Mouse (Mus musculus) lung, embryonic 15.5 days (tissue): ENCODE results near the gene Prkcz. TPM values are rescaled to one million over a fixed set of nuclear protein-coding genes. Genes with fewer than 3 reads are reported as not detected.

ENCODE experiments used
- ATAC-seq: fragments of 200-750 bp; cut with Nextera tagmentation; 2 replicates; pipeline ENCODE4 v1.8.0; 2017; ENCODE audit warnings: moderate number of reproducible peaks, borderline replicate concordance; ENCODE audit not compliant: low FRiP score, low TSS enrichment; ENCODE audit errors: extremely low read depth
- H3K27ac ChIP-seq: fragments of 300-500 bp; sonication (generic); 2 replicates; pipeline ENCODE4 v1.5.1; 2015; ENCODE audit warnings: moderate library complexity, mild to moderate bottlenecking, inconsistent platforms
- H3K27me3 ChIP-seq: fragments of 300-500 bp; sonication (generic); 2 replicates; pipeline ENCODE4 v1.6.1; 2015; ENCODE audit warnings: inconsistent platforms
- H3K36me3 ChIP-seq: fragments of 300-500 bp; sonication (generic); 2 replicates; pipeline ENCODE4 v1.6.1; 2015; ENCODE audit warnings: inconsistent platforms
- H3K4me1 ChIP-seq: fragments of 300-500 bp; sonication (generic); 2 replicates; pipeline ENCODE4 v1.6.1; 2015; ENCODE audit warnings: inconsistent platforms
- H3K4me2 ChIP-seq: fragments of 300-500 bp; sonication (generic); 2 replicates; pipeline ENCODE4 v1.6.1; 2015; ENCODE audit warnings: inconsistent platforms, mild to moderate bottlenecking, moderate library complexity
- H3K4me3 ChIP-seq: fragments of 300-500 bp; sonication (generic); 2 replicates; pipeline ENCODE4 v1.5.1; 2015; ENCODE audit warnings: mild to moderate bottlenecking, inconsistent platforms
- H3K9ac ChIP-seq: fragments of 300-500 bp; sonication (generic); 2 replicates; pipeline ENCODE4 v1.6.1; 2015; ENCODE audit warnings: inconsistent platforms
- H3K9me3 ChIP-seq: fragments of 300-500 bp; sonication (generic); 2 replicates; pipeline ENCODE4 v1.6.1; 2016; ENCODE audit warnings: inconsistent platforms
- WGBS: fragments of 180-500 bp; shearing (Covaris S2); methylation state at CpG from one replicate; pipeline ENCODE4 v1.1.7; 2015; 5-methylcytosine and 5-hydroxymethylcytosine counted together
- polyA plus RNA-seq: library from polyadenylated mRNA; unstranded; fragments of >200 nt; fragmentation: Nextera tagmentation; extraction: Ambion mirVana; gene quantifications from 2 replicates; pipeline ENCODE4 v1.2.1, GENCODE M21; 2015

The Prkcz gene
- polyA plus RNA-seq, result 15.8 and 16.8 TPM in 2 replicates

- Histone ChIP-seq H3K9me3 (no peaks in the 10 kb centered on the region), H3K4me1 (no peaks in the 10 kb centered on the region), H3K9ac (peak within 1 kb of the TSS; percentile 29), H3K27ac (peak within 1 kb of the TSS; percentile 89), H3K4me2 (peak within 1 kb of the TSS; percentile 53), H3K27me3 (peaks cover 59% of the 10 kb centered on the region), H3K4me3 (peak within 1 kb of the TSS; percentile 47), H3K36me3 (no peaks in the 10 kb centered on the region)
- under 1% methylated on average over 43 of the region's 51 CpGs for WGBS
- ATAC-seq, result peak; percentile 93
These were observed at the start of gene Prkcz for GRCm38 (mm10) chr4:155361303-155361791. Gene Prkcz, minus strand, starts transcription at chr4:155361361.

DNA sequence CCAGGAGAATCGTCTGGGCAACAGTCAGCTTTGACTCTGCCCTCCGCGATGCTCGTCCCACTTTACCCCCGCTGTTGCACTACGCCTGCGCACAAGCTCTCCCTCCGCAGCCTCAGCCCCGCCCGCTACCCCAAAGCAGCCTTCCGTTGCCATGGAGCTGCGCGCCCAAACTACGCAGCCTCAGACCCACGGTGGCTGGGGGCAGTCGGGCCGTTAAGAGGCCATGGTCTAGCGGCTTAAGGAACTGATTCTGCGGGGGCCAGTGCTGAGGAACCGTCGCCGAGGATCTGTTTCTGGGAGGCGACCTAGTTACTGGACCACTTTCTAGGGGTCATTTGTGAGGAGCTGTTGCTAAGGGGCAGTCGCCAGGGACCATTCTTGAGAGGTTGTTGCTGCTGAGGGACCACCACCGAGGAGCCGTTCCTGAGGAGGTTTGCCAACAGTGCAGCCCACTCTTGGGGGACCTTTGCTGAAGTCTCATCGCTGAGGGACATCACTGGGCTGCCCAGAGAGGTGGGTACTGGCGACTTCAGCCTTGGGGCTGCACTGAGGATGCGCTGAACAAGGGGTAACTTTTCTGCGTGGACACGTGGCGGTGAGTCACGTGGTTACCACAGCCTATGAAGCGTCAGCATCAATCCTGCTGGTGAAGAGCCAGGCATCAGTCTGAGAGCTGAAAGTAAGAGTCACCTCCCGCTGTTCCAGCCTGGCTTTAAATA lies 48.1 kb upstream of the Prkcz start, which contains the start of gene Cfap74:
Gene Cfap74, plus strand, starts transcription at position 133 of the 719 bp plus-strand sequence.
- no peak within 1 kb of the TSS for H3K27ac ChIP-seq
- H3K9me3 ChIP-seq, result no peaks in the 10 kb centered on the region
- under 1% methylated on average over 35 of the region's 35 CpGs for WGBS
- peak within 1 kb of the TSS; percentile 45 for H3K4me3 ChIP-seq
- no peaks in the 10 kb centered on the region for H3K36me3 ChIP-seq
- peak within 1 kb of the TSS; percentile 90 for H3K4me2 ChIP-seq
- peak; percentile 93 for ATAC-seq
- peak within 1 kb of the TSS; percentile 34 for H3K9ac ChIP-seq
- peaks cover 13% of the 10 kb centered on the region for H3K4me1 ChIP-seq
- 0 out of 2 replicates have a peak, but pooled peaks cover 7% of the 10 kb centered on the region for H3K27me3 ChIP-seq

DNA sequence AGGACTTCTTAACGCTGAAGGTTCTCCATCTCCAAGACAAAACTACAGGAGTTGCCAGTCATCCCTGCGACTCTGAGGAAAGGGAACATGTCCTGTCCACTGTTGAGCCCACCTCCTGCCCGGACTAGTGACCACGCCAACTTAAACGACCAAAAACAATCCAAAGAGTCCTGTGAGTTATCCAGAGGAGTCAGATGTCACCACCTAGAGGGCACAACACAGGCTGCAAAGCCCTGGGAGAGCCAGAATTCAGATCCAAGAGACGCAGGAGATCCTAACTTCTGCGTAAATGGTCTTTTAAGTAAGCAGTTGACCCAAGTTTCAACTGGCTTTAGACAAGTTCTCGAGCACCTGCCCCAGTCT lies 47.5 kb upstream of the Prkcz start:
- peaks cover 13% of the 10 kb centered on the region for H3K4me1 ChIP-seq
- H3K4me3 ChIP-seq, result peak overlapping the region; percentile 45
- H3K36me3 ChIP-seq, result no peaks in the 10 kb centered on the region
- peak overlapping the region; percentile 90 for H3K4me2 ChIP-seq
- peak; percentile 35; the same call in 1 of the 2 replicates for ATAC-seq
- H3K27ac ChIP-seq, result no peak overlapping the region
- 0 out of 2 replicates have a peak, but pooled peaks cover 7% of the 10 kb centered on the region for H3K27me3 ChIP-seq
- H3K9me3 ChIP-seq, result no peaks in the 10 kb centered on the region
- no peak overlapping the region for H3K9ac ChIP-seq
- WGBS, result 3% methylated on average over 8 of the region's 8 CpGs

DNA sequence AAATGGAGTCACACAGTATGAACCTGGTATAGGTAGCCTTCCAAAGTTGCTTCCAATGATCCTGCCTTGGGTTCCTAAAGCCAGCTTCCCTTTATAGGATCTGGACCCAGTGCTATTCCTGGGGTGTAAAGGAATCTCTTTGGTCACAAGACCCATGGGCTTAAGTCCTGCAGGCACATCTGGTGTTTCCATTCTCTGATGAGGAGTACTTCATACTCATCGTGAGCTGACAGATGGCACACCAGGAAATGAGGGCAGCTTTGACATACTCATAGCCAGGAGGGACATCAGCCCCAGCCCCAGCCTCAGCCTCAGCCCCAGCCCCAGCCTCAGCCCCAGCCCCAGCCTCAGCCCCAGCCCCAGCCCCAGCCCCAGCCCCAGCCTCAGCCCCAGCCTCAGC lies 41.3 kb upstream of the Prkcz start:
- Histone ChIP-seq H3K4me1 (peaks cover 7% of the 10 kb centered on the region), H3K27me3 (peaks cover 17% of the 10 kb centered on the region), H3K9ac (no peak overlapping the region), H3K4me2 (no peak overlapping the region), H3K4me3 (no peak overlapping the region), H3K27ac (no peak overlapping the region), H3K36me3 (no peaks in the 10 kb centered on the region), H3K9me3 (no peaks in the 10 kb centered on the region)
- 64% methylated on average over 1 of the region's 1 CpGs for WGBS
- ATAC-seq, result no peak

DNA sequence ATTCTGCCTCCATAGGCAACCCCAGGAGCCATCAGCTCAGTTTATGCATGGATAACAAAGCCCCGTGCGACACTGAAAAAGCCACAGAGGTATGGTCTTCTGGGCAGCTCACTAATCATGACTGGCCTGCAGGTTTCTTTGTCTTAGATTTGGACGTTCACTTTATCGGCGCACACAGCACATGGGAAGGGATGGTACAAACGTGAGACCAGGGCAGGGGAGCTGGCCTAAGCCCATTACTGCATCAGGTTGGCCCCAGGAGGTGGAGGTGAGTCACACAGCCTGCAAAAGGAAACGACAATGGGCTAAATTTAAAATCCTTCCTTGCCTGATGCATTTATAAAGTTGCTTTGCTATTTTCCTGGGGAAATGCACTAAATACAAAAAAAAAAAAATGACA lies 40.0 kb upstream of the Prkcz start:
- H3K4me3 ChIP-seq, result no peak overlapping the region
- no peak overlapping the region for H3K4me2 ChIP-seq
- no peaks in the 10 kb centered on the region for H3K36me3 ChIP-seq
- H3K9me3 ChIP-seq, result no peaks in the 10 kb centered on the region
- peaks cover 29% of the 10 kb centered on the region for H3K27me3 ChIP-seq
- WGBS, result 67% methylated on average over 7 of the region's 7 CpGs
- H3K27ac ChIP-seq, result no peak overlapping the region
- H3K4me1 ChIP-seq, result peaks cover 7% of the 10 kb centered on the region
- ATAC-seq, result no peak
- no peak overlapping the region for H3K9ac ChIP-seq

GRCm38 (mm10) chr4:155398222-155398540 lies 37.0 kb upstream of the Prkcz start:
- no peaks in the 10 kb centered on the region for H3K36me3 ChIP-seq
- peaks cover 7% of the 10 kb centered on the region for H3K4me1 ChIP-seq
- H3K4me2 ChIP-seq, result peak overlapping the region; percentile 72
- H3K9me3 ChIP-seq, result no peaks in the 10 kb centered on the region
- no peak for ATAC-seq
- no peak overlapping the region for H3K27ac ChIP-seq
- no peak overlapping the region for H3K9ac ChIP-seq
- peak overlapping the region; percentile 33 for H3K4me3 ChIP-seq
- peaks cover 29% of the 10 kb centered on the region for H3K27me3 ChIP-seq
- 3% methylated on average over 9 of the region's 9 CpGs for WGBS

GRCm38 (mm10) chr4:155397511-155398221 lies 36.5 kb upstream of the Prkcz start, which contains the start of gene Gabrd:
Gene Gabrd, minus strand, starts transcription at chr4:155398112.
- Histone ChIP-seq H3K36me3 (no peaks in the 10 kb centered on the region), H3K9me3 (no peaks in the 10 kb centered on the region), H3K9ac (no peak within 1 kb of the TSS), H3K4me3 (peak within 1 kb of the TSS; percentile 33), H3K4me2 (peak within 1 kb of the TSS; percentile 72), H3K4me1 (peaks cover 7% of the 10 kb centered on the region), H3K27me3 (peaks cover 29% of the 10 kb centered on the region), H3K27ac (no peak within 1 kb of the TSS)
- ATAC-seq, result peak; percentile 49; the same call in 1 of the 2 replicates
- 1% methylated on average over 38 of the region's 57 CpGs for WGBS

DNA sequence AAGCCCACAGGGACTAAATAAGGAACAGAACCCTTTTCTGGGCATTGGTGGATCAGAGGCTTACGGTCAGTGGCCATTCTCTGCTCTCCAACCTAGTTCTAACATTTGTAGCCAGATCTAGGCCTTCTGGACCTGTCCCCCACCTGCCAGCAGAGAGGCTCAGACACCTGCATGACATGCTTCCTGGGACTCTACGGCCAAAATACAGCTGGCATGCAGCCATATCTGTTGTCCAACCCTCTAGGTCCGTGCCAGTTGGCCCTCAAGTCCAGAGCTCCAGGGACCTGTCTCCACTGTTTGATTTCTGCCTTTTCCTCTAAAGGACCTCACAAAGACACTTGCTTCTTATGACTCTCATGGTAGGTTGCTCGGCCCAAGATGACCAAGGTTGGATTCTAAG lies 35.6 kb upstream of the Prkcz start:
- Histone ChIP-seq H3K27me3 (peaks cover 29% of the 10 kb centered on the region), H3K4me2 (no peak overlapping the region), H3K9ac (no peak overlapping the region), H3K9me3 (no peaks in the 10 kb centered on the region), H3K27ac (no peak overlapping the region), H3K4me3 (no peak overlapping the region), H3K4me1 (peaks cover 7% of the 10 kb centered on the region), H3K36me3 (no peaks in the 10 kb centered on the region)
- WGBS, result 75% methylated on average over 4 of the region's 4 CpGs
- no peak for ATAC-seq

GRCm38 (mm10) chr4:155395471-155395870 lies 34.3 kb upstream of the Prkcz start:
- no peak overlapping the region for H3K9ac ChIP-seq
- no peak overlapping the region for H3K4me2 ChIP-seq
- no peak for ATAC-seq
- no peaks in the 10 kb centered on the region for H3K9me3 ChIP-seq
- WGBS, result 77% methylated on average over 5 of the region's 5 CpGs
- H3K27me3 ChIP-seq, result peaks cover 29% of the 10 kb centered on the region
- H3K36me3 ChIP-seq, result no peaks in the 10 kb centered on the region
- no peak overlapping the region for H3K27ac ChIP-seq
- H3K4me1 ChIP-seq, result peaks cover 7% of the 10 kb centered on the region
- H3K4me3 ChIP-seq, result no peak overlapping the region

GRCm38 (mm10) chr4:155387166-155387565 lies 26.0 kb upstream of the Prkcz start:
- no peaks in the 10 kb centered on the region for H3K27me3 ChIP-seq
- no peak overlapping the region for H3K4me3 ChIP-seq
- no peak overlapping the region for H3K4me2 ChIP-seq
- H3K9me3 ChIP-seq, result no peaks in the 10 kb centered on the region
- H3K4me1 ChIP-seq, result no peaks in the 10 kb centered on the region
- no peak overlapping the region for H3K27ac ChIP-seq
- no peaks in the 10 kb centered on the region for H3K36me3 ChIP-seq
- H3K9ac ChIP-seq, result no peak overlapping the region
- WGBS, result 77% methylated on average over 8 of the region's 8 CpGs
- no peak for ATAC-seq

GRCm38 (mm10) chr4:155383326-155383725 lies 22.2 kb upstream of the Prkcz start:
- no peak for ATAC-seq
- no peaks in the 10 kb centered on the region for H3K4me1 ChIP-seq

GRCm38 (mm10) chr4:155382752-155383151 lies 21.6 kb upstream of the Prkcz start:
- 17% methylated on average over 9 of the region's 9 CpGs for WGBS
- Histone ChIP-seq H3K36me3 (no peaks in the 10 kb centered on the region), H3K9me3 (no peaks in the 10 kb centered on the region), H3K4me3 (no peak overlapping the region), H3K9ac (no peak overlapping the region), H3K27me3 (no peaks in the 10 kb centered on the region), H3K27ac (no peak overlapping the region), H3K4me1 (no peaks in the 10 kb centered on the region), H3K4me2 (no peak overlapping the region)
- ATAC-seq, result no peak

More at GRCm38 (mm10) chr4:155383326-155383725, 22.2 kb upstream of the Prkcz start:
- Histone ChIP-seq H3K9me3 (no peaks in the 10 kb centered on the region), H3K27me3 (no peaks in the 10 kb centered on the region), H3K27ac (no peak overlapping the region), H3K4me2 (no peak overlapping the region), H3K9ac (no peak overlapping the region), H3K4me3 (no peak overlapping the region), H3K36me3 (no peaks in the 10 kb centered on the region)
- 58% methylated on average over 4 of the region's 4 CpGs for WGBS
